Mouse (Mus musculus) forebrain, embryonic 16.5 days (tissue): ENCODE results near the gene Snx18. TPM values are rescaled to one million over a fixed set of nuclear protein-coding genes. Genes with fewer than 3 reads are reported as not detected.

ENCODE experiments used
- ATAC-seq: fragments of 200-750 bp; cut with Nextera tagmentation; 2 replicates; pipeline ENCODE4 v1.8.0; 2017; ENCODE audit warnings: mild to moderate bottlenecking, moderate library complexity
- H3K27ac ChIP-seq: fragments of 300-500 bp; sonication (generic); 2 replicates; pipeline ENCODE4 v1.5.1; 2014; ENCODE audit warnings: low read length, control low read depth
- H3K27me3 ChIP-seq: fragments of 300-500 bp; sonication (generic); replicated peaks from 2 replicates; pipeline ENCODE4 v1.6.1; 2014; ENCODE audit warnings: low read length; ENCODE audit not compliant: control insufficient read depth, insufficient read depth
- H3K36me3 ChIP-seq: fragments of 300-500 bp; sonication (generic); 2 replicates; pipeline ENCODE4 v1.6.1; 2014; ENCODE audit not compliant: control insufficient read depth, insufficient read depth
- H3K4me1 ChIP-seq: fragments of 300-500 bp; sonication (generic); replicated peaks from 2 replicates; pipeline ENCODE4 v1.6.1; 2014; ENCODE audit warnings: low read length; ENCODE audit not compliant: control insufficient read depth, insufficient read depth
- H3K4me2 ChIP-seq: fragments of 300-500 bp; sonication (generic); 2 replicates; pipeline ENCODE4 v1.6.1; 2014; ENCODE audit warnings: mild to moderate bottlenecking, low read length, control low read depth
- H3K4me3 ChIP-seq: fragments of 300-500 bp; sonication (generic); replicated peaks from 2 replicates; pipeline ENCODE4 v1.5.1; 2014; ENCODE audit warnings: mild to moderate bottlenecking, low read length, control low read depth
- H3K9ac ChIP-seq: fragments of 300-500 bp; sonication (generic); replicated peaks from 2 replicates; pipeline ENCODE4 v1.6.1; 2014; ENCODE audit warnings: low read depth, low read length, control low read depth
- H3K9me3 ChIP-seq: fragments of 300-500 bp; sonication (generic); 2 replicates; pipeline ENCODE4 v1.6.1; 2016; ENCODE audit warnings: low read length; ENCODE audit not compliant: control insufficient read depth
- WGBS: fragments of 180-500 bp; shearing (Covaris S2); extraction: QIAGEN DNeasy Blood & Tissue Kit; methylation state at CpG from one replicate; pipeline ENCODE4 v1.1.7; 2014; 5-methylcytosine and 5-hydroxymethylcytosine counted together
- polyA plus RNA-seq: library from polyadenylated mRNA; unstranded; fragments of >200 nt; fragmentation: Nextera tagmentation; extraction: Ambion mirVana; gene quantifications from 2 replicates; pipeline ENCODE4 v1.2.1, GENCODE M21; 2015

The Snx18 gene
- polyA plus RNA-seq, 1 experiment from 2014 or later = 8.4 TPM

- no peak overlapping the region for H3K27ac ChIP-seq
- H3K4me3 ChIP-seq = no peak overlapping the region
- no peaks in the 10 kb centered on the region for H3K4me1 ChIP-seq
- H3K4me2 ChIP-seq = no peak overlapping the region
- ATAC-seq = no peak
- no peak overlapping the region for H3K9ac ChIP-seq
- 89% methylated on average over 6 of the region's 6 CpGs for WGBS
- no peaks in the 10 kb centered on the region for H3K9me3 ChIP-seq
- H3K27me3 ChIP-seq = no peaks in the 10 kb centered on the region
- no peaks in the 10 kb centered on the region for H3K36me3 ChIP-seq
These were observed 76.0 kb downstream of the Snx18 start for GRCm38 (mm10) chr13:113542374-113542773.

Other genes starting within 250 kb of the Snx18 start
- 1.1 and 1.4 TPM in 2 replicates for gene Hspb3, start 45.1 kb upstream of the Snx18 start, polyA plus RNA-seq
- 19.7 and 21.4 TPM in 2 replicates for gene Arl15, start 175.9 kb upstream of the Snx18 start, polyA plus RNA-seq